Mouse (Mus musculus) forebrain, embryonic 14.5 days (tissue): Measurements from ENCODE around the gene Wdr89. TPM values are rescaled to one million over a fixed set of nuclear protein-coding genes. Genes with fewer than 3 reads are reported as not detected.

Source experiments
- ATAC-seq: fragments of 200-750 bp; cut with Nextera tagmentation; 2 replicates; pipeline ENCODE4 v1.8.0; 2017; ENCODE audit warnings: mild to moderate bottlenecking, moderate library complexity
- DNase-seq: peaks from one replicate; pipeline ENCODE4 v3.0.0-alpha.2; 2015; ENCODE audit warnings: low spot score
- H3K27ac ChIP-seq: fragments of 300-500 bp; sonication (generic); 2 replicates; pipeline ENCODE4 v1.5.1; 2014; ENCODE audit warnings: low read depth, mild to moderate bottlenecking, control low read depth, low read length, moderate library complexity
- H3K27me3 ChIP-seq: fragments of 300-500 bp; sonication (generic); replicated peaks from 2 replicates; pipeline ENCODE4 v1.6.1; 2014; ENCODE audit warnings: low read length, control low read depth, mixed read lengths; ENCODE audit not compliant: control insufficient read depth, insufficient read depth
- H3K36me3 ChIP-seq: fragments of 300-500 bp; sonication (generic); 2 replicates; pipeline ENCODE4 v1.6.1; 2014; ENCODE audit warnings: low read length, control low read depth; ENCODE audit not compliant: control insufficient read depth, insufficient read depth
- H3K4me1 ChIP-seq: fragments of 300-500 bp; sonication (generic); 2 replicates; pipeline ENCODE4 v1.6.1; 2014; ENCODE audit warnings: antibody characterized with exemption, low read length, control low read depth; ENCODE audit not compliant: control insufficient read depth, insufficient read depth
- H3K4me2 ChIP-seq: fragments of 300-500 bp; sonication (generic); 2 replicates; pipeline ENCODE4 v1.6.1; 2014; ENCODE audit warnings: mild to moderate bottlenecking, control low read depth, low read length
- H3K4me3 ChIP-seq: fragments of 300-500 bp; sonication (generic); 2 replicates; pipeline ENCODE4 v1.5.1; 2014; ENCODE audit warnings: low read depth, low read length, control low read depth
- H3K9ac ChIP-seq: fragments of 300-500 bp; sonication (generic); 2 replicates; pipeline ENCODE4 v1.6.1; 2014; ENCODE audit warnings: mild to moderate bottlenecking, low read length, control low read depth, moderate library complexity
- H3K9me3 ChIP-seq: fragments of 300-500 bp; sonication (generic); replicated peaks from 2 replicates; pipeline ENCODE4 v1.6.1; 2016; ENCODE audit warnings: low read length, control low read depth, mixed read lengths; ENCODE audit not compliant: control insufficient read depth
- WGBS: fragments of 180-500 bp; shearing (Covaris S2); extraction: QIAGEN DNeasy Blood & Tissue Kit; methylation state at CpG from one replicate; pipeline ENCODE4 v1.1.7; 2014; 5-methylcytosine and 5-hydroxymethylcytosine counted together
- polyA plus RNA-seq: library from polyadenylated mRNA; unstranded; fragments of >200 nt; fragmentation: Nextera tagmentation; extraction: Ambion mirVana; gene quantifications from 2 replicates; pipeline ENCODE4 v1.2.1, GENCODE M21; 2014

The Wdr89 gene
- polyA plus RNA-seq, 1 experiment from 2014 or later, result 6.6 TPM

DNA sequence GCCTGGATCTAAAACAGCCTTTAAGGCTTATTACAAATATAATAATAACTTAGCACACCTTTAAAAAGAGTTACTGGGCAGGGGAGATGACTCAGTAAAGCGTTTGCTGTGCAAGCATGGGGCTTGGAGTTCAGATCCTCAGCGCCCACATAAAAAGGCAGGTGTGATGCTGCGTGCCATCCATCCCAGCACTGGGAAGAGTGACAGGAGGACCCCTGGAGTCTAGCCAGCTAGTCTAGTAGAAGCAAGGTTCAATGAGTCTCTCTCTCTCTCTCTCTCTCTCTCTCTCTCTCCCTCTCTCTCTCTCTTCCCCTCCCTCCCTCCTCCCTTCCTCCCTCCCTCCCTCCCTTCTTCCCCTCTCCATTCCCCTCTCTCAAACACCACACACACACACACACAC is 53.8 kb downstream of the Wdr89 start:
- WGBS, result 43% methylated on average over 3 of the region's 3 CpGs
- no peak for ATAC-seq

GRCm38 (mm10) chr12:75612711-75613110 is 56.6 kb downstream of the Wdr89 start:
- Histone ChIP-seq H3K36me3 (no peaks in the 10 kb centered on the region), H3K4me2 (no peak overlapping the region), H3K9me3 (no peaks in the 10 kb centered on the region), H3K9ac (no peak overlapping the region), H3K27ac (no peak overlapping the region), H3K4me1 (no peaks in the 10 kb centered on the region), H3K27me3 (no peaks in the 10 kb centered on the region), H3K4me3 (no peak overlapping the region)
- ATAC-seq (no peak), DNase-seq (peak; percentile 14)
- WGBS, result 75% methylated on average over 7 of the region's 7 CpGs

More for the DNA sequence above, 53.8 kb downstream of the Wdr89 start:
- H3K9ac ChIP-seq, result no peak overlapping the region
- DNase-seq, result peak; percentile 14
- H3K4me1 ChIP-seq, result no peaks in the 10 kb centered on the region
- H3K36me3 ChIP-seq, result no peaks in the 10 kb centered on the region
- H3K9me3 ChIP-seq, result no peaks in the 10 kb centered on the region
- H3K27me3 ChIP-seq, result no peaks in the 10 kb centered on the region
- no peak overlapping the region for H3K4me3 ChIP-seq
- no peak overlapping the region for H3K4me2 ChIP-seq
- H3K27ac ChIP-seq, result no peak overlapping the region

DNA sequence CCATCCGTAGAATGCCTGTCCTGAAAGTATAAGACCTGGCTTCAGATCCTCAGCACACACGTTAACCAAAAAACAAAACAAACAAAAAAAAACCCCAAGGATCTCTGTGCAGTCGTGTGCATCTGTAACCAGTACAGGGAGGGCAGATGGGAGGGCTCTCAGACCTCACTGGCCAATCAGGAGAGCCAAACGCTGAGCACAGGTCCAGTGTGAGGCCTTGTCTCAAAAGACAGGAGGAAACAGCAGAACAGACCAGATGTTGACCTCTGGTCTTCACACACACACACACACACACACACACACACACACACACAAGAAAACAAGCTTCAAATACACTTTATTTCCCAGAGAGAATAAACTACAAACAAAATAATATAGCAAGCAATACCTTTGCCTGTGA is 69.8 kb downstream of the Wdr89 start:
- Histone ChIP-seq H3K4me3 (no peak overlapping the region), H3K9ac (no peak overlapping the region), H3K9me3 (no peaks in the 10 kb centered on the region), H3K36me3 (no peaks in the 10 kb centered on the region), H3K27ac (no peak overlapping the region), H3K4me1 (peaks cover 1% of the 10 kb centered on the region), H3K27me3 (no peaks in the 10 kb centered on the region), H3K4me2 (no peak overlapping the region)
- ATAC-seq (no peak), DNase-seq (no peak)
- WGBS, result 22% methylated on average over 4 of the region's 4 CpGs

GRCm38 (mm10) chr12:75598988-75599387 is 70.3 kb downstream of the Wdr89 start:
- DNase-seq (no peak), ATAC-seq (no peak)
- Histone ChIP-seq H3K4me1 (peaks cover 6% of the 10 kb centered on the region), H3K4me3 (no peak overlapping the region), H3K36me3 (no peaks in the 10 kb centered on the region), H3K27ac (no peak overlapping the region), H3K9ac (no peak overlapping the region), H3K4me2 (no peak overlapping the region), H3K9me3 (no peaks in the 10 kb centered on the region), H3K27me3 (no peaks in the 10 kb centered on the region)
- WGBS, result 67% methylated on average over 4 of the region's 4 CpGs

GRCm38 (mm10) chr12:75597707-75598106 is 71.6 kb downstream of the Wdr89 start:
- WGBS, result 80% methylated on average over 4 of the region's 4 CpGs
- peaks cover 5% of the 10 kb centered on the region for H3K36me3 ChIP-seq
- H3K9me3 ChIP-seq, result no peaks in the 10 kb centered on the region
- no peak overlapping the region for H3K4me2 ChIP-seq
- no peak overlapping the region for H3K9ac ChIP-seq
- H3K27ac ChIP-seq, result no peak overlapping the region
- no peaks in the 10 kb centered on the region for H3K27me3 ChIP-seq
- DNase-seq, result peak; percentile 40
- no peak for ATAC-seq
- peaks cover 9% of the 10 kb centered on the region for H3K4me1 ChIP-seq
- H3K4me3 ChIP-seq, result no peak overlapping the region

- WGBS, result under 1% methylated on average over 61 of the region's 72 CpGs
- H3K9ac ChIP-seq, result peak within 1 kb of the TSS; percentile 98
- peak within 1 kb of the TSS; percentile 99 for H3K4me3 ChIP-seq
- peaks cover 9% of the 10 kb centered on the region for H3K4me1 ChIP-seq
- H3K9me3 ChIP-seq, result no peaks in the 10 kb centered on the region
- peak within 1 kb of the TSS; percentile 72 for H3K4me2 ChIP-seq
- peaks cover 16% of the 10 kb centered on the region for H3K36me3 ChIP-seq
- H3K27me3 ChIP-seq, result no peaks in the 10 kb centered on the region
- H3K27ac ChIP-seq, result peak within 1 kb of the TSS; percentile 96
- DNase-seq (peak; percentile 99), ATAC-seq (peak; percentile 99)
Observed at GRCm38 (mm10) chr12:75596154-75597002, 73.0 kb downstream of the Wdr89 start, which contains the start of gene Ppp2r5e. Gene Ppp2r5e (minus strand): TSS chr12:75596245.

DNA sequence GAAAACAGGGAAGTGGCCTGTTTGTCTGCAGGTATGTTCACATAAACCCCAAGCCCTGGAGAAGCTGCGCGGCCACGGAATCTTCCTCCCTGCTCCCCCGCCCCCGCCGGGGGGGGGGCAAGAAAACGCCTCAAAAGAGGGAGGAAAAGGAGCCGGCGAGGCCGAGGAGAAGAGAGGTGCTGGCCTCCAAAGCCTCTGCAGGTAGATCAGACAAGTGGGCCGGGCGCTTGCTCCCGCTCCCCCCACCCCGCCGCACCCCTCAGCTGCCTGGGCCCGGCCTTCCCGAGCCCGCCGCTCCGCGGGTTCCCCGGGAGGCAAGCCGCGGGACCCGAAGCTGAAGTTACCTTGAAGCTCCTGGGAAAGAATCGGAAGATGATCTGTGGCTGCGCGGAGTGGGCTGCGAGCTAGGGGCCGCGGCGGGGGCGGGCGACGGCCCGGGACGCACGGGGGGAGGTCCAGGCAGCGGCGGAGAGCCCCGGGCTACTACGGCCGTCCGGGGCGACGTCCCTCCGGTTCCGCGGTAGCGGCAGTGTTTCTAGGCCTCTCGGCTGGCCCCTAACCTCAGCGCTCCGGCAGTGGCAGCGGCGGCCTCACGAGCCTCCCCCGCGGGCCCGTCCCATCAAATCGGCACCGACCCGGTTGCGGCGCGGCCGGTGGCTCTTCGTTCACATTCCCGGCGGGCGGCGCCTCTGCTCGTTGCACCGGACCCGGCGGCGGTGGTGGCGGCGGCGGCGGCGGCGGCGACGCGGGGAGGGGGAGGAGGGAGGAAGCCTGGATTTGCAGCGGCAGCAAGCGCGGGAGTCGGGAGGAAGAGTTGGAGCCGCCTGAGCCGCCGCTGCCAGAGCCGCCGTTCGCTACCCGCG is 73.8 kb downstream of the Wdr89 start:
- Histone ChIP-seq H3K36me3 (peaks cover 23% of the 10 kb centered on the region), H3K27ac (peak overlapping the region; percentile 96), H3K27me3 (no peaks in the 10 kb centered on the region), H3K4me1 (peaks cover 9% of the 10 kb centered on the region), H3K4me2 (peak overlapping the region; percentile 66), H3K4me3 (peak overlapping the region; percentile 99), H3K9ac (peak overlapping the region; percentile 97), H3K9me3 (no peaks in the 10 kb centered on the region)
- DNase-seq, result peak; percentile 29
- ATAC-seq, result peak; percentile 43
- WGBS, result under 1% methylated on average over 57 of the region's 97 CpGs

DNA sequence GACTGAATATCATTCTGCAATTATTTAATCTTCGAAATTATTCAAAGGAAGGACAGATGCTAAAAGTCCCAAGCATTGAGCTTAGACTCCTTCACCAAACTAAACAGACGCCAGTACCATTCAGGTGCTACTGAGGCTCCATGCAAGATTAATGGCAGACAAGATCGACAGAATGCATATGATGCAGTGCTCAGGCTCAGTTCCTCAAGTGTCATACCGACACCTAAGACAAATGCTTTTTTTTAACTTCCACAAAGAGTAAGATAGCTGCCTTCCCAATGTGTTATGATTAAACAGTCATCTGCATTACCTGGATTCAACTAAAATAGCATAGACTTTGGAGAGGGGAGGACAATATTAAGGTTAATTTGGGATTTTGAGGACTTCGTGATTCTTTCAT is 74.9 kb downstream of the Wdr89 start:
- Histone ChIP-seq H3K36me3 (peaks cover 34% of the 10 kb centered on the region), H3K4me2 (peak overlapping the region; percentile 66), H3K27ac (no peak overlapping the region), H3K9me3 (no peaks in the 10 kb centered on the region), H3K27me3 (no peaks in the 10 kb centered on the region), H3K9ac (peak overlapping the region; percentile 97), H3K4me1 (peaks cover 9% of the 10 kb centered on the region), H3K4me3 (peak overlapping the region; percentile 99)
- ATAC-seq, result no peak
- WGBS, result 42% methylated on average over 5 of the region's 5 CpGs
- no peak for DNase-seq
